In the genomic region with DNA sequence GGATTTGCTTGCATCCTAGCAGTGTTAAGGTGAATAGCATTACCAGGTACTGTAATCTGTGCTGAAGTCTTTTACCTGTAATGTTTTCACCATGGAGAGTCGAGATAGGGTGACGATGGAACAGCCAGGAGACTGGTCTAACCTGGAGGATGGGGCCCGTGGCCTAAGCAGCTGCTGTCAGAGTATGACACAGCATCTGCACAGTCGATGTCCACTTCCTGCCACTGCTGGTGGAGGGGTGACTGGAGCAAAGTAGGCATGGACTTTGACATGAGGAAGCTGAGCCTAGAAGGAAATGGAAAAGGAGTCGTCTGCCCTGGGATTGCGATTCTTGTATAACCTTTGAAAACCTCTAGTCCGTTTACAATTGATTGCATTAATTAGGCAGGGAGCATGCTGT, we compare ENCODE assay signal across 17 mouse cellular contexts. TPM values are rescaled to one million over a fixed set of nuclear protein-coding genes. Genes with fewer than 3 reads are reported as not detected.
DNase-seq lines count a peak whose midpoint lies in the region; ATAC-seq and TF ChIP-seq lines count a peak whose summit lies in the region.
"Had no signal": no experiment of that assay in that cellular context is flagged by ENCODE, and none has a peak within 500 bp of the region (broad histone marks: within the 10 kb centered on the region; RNA-seq: fewer than 3 reads in every experiment).

No protein-coding gene starts in this region.

- H3K27ac ChIP-seq in embryonic facial prominence, embryonic 12.5 days, result no peak overlapping the region
- no peak overlapping the region for H3K27ac ChIP-seq in embryonic facial prominence, embryonic 10.5 days (replicated peaks)
- H3K27ac ChIP-seq in intestine, postnatal 0 days (ENCODE audit: low read depth, low read length), result peak overlapping the region; percentile 74
- H3K27ac ChIP-seq in small intestine, adult 2 months (ENCODE audit: insufficient read depth, low read depth, low read length), result peak overlapping the region; percentile 44; the same call in 1 of the 2 replicates
- H3K27ac ChIP-seq: forebrain, embryonic 15.5 days; heart, embryonic 10.5 days; hindbrain, embryonic 10.5 days; hindbrain, postnatal 0 days; limb, embryonic 12.5 days had no signal

- H3K9me3 ChIP-seq in embryonic facial prominence, embryonic 12.5 days, result no peaks in the 10 kb centered on the region
- H3K9me3 ChIP-seq in embryonic facial prominence, embryonic 10.5 days, result no peaks in the 10 kb centered on the region
- no peaks in the 10 kb centered on the region for H3K9me3 ChIP-seq in intestine, postnatal 0 days (ENCODE audit: control insufficient read depth)
- H3K9me3 ChIP-seq: forebrain, embryonic 15.5 days; heart, embryonic 10.5 days; hindbrain, embryonic 10.5 days; limb, embryonic 12.5 days had no signal

- WGBS in embryonic facial prominence, embryonic 12.5 days, result 83% methylated on average over 7 of the region's 7 CpGs
- 85% methylated on average over 7 of the region's 7 CpGs for WGBS in embryonic facial prominence, embryonic 10.5 days
- WGBS in intestine, postnatal 0 days, result 33% methylated on average over 7 of the region's 7 CpGs
- WGBS in small intestine, adult 2 months, result 22% methylated on average over 7 of the region's 7 CpGs

- peaks cover 39% of the 10 kb centered on the region for H3K36me3 ChIP-seq in embryonic facial prominence, embryonic 12.5 days
- H3K36me3 ChIP-seq in embryonic facial prominence, embryonic 10.5 days (replicated peaks), result peaks cover 83% of the 10 kb centered on the region
- peaks cover 50% of the 10 kb centered on the region for H3K36me3 ChIP-seq in intestine, postnatal 0 days (ENCODE audit: control insufficient read depth, insufficient read depth)
- peaks cover 31% of the 10 kb centered on the region for H3K36me3 ChIP-seq in small intestine, adult 2 months (ENCODE audit: control insufficient read depth, insufficient read depth, low read length)

- no peaks in the 10 kb centered on the region for H3K27me3 ChIP-seq in embryonic facial prominence, embryonic 12.5 days
- no peaks in the 10 kb centered on the region for H3K27me3 ChIP-seq in embryonic facial prominence, embryonic 10.5 days (replicated peaks; ENCODE audit: low read depth, poor library complexity, severe bottlenecking)
- no peaks in the 10 kb centered on the region for H3K27me3 ChIP-seq in intestine, postnatal 0 days (replicated peaks; ENCODE audit: control insufficient read depth, insufficient read depth, low read length)
- no peaks in the 10 kb centered on the region for H3K27me3 ChIP-seq in small intestine, adult 2 months (ENCODE audit: control insufficient read depth, insufficient read depth, low read length)
- H3K27me3 ChIP-seq: forebrain, embryonic 15.5 days; limb, embryonic 12.5 days had no signal

- H3K4me2 ChIP-seq in embryonic facial prominence, embryonic 12.5 days (replicated peaks), result no peak overlapping the region
- no peak overlapping the region for H3K4me2 ChIP-seq in intestine, postnatal 0 days (replicated peaks; ENCODE audit: low read depth)
- H3K4me2 ChIP-seq: forebrain, embryonic 15.5 days; limb, embryonic 12.5 days had no signal

- no peaks in the 10 kb centered on the region for H3K4me1 ChIP-seq in embryonic facial prominence, embryonic 12.5 days
- H3K4me1 ChIP-seq in embryonic facial prominence, embryonic 10.5 days, result no peaks in the 10 kb centered on the region
- H3K4me1 ChIP-seq in intestine, postnatal 0 days (replicated peaks; ENCODE audit: control insufficient read depth, insufficient read depth, low read length), result no peaks in the 10 kb centered on the region
- peaks cover 5% of the 10 kb centered on the region for H3K4me1 ChIP-seq in small intestine, adult 2 months (ENCODE audit: control insufficient read depth, insufficient read depth, insufficient read length, low read length)
- H3K4me1 ChIP-seq: limb, embryonic 12.5 days had no signal

- no peak overlapping the region for H3K4me3 ChIP-seq in embryonic facial prominence, embryonic 12.5 days
- H3K4me3 ChIP-seq in embryonic facial prominence, embryonic 10.5 days, result no peak overlapping the region
- no peak overlapping the region for H3K4me3 ChIP-seq in intestine, postnatal 0 days (ENCODE audit: low read depth, low read length)
- H3K4me3 ChIP-seq in small intestine, adult 2 months (ENCODE audit: low read depth, low read length), result no peak overlapping the region
- H3K4me3 ChIP-seq: forebrain, embryonic 15.5 days; heart, embryonic 10.5 days; hindbrain, embryonic 10.5 days; limb, embryonic 12.5 days had no signal

- no peak overlapping the region for H3K9ac ChIP-seq in embryonic facial prominence, embryonic 12.5 days
- H3K9ac ChIP-seq in intestine, postnatal 0 days (ENCODE audit: low read depth, low read length), result no peak overlapping the region
- H3K9ac ChIP-seq: forebrain, embryonic 15.5 days; limb, embryonic 12.5 days had no signal

- DNase-seq in embryonic facial prominence, embryonic 10.5 days (ENCODE audit: low spot score), result no peak
- peak; percentile 42 for DNase-seq in 416B (ENCODE audit: low read depth)
- DNase-seq in left cerebral cortex, adult 18-20 months (ENCODE audit: low spot score in 2 of 2), result no peak
- no peak for DNase-seq in layer of hippocampus, postnatal 25 days (ENCODE audit: extremely low spot score in 1 of 2, low spot score in 1 of 2)
- DNase-seq in thymus, postnatal 0 days (ENCODE audit: low spot score), result no peak
- DNase-seq: lung, adult 18-20 months; lung, postnatal 14 days; retina, postnatal 1 day had no signal

- 0 out of 2 replicates have a peak, but pooled peaks have one; percentile 7 for ATAC-seq in embryonic facial prominence, embryonic 12.5 days (ENCODE audit: insufficient number of reproducible peaks, insufficient read depth, low FRiP score, low TSS enrichment)
- ATAC-seq in intestine, postnatal 0 days, result peak; percentile 95
- ATAC-seq: CD4-positive, CD25-positive, alpha-beta regulatory T cell, adult 4 months; forebrain, embryonic 15.5 days; hindbrain, postnatal 0 days had no signal

- no peak for TF ChIP-seq POLR2A in small intestine, adult 2 months (IDR thresholded peaks at IDR 0.05; ENCODE audit: low read depth, low read length)

- no peak for TF ChIP-seq CTCF in intestine, postnatal 0 days (IDR thresholded peaks at IDR 0.05; ENCODE audit: low read depth)
- no peak for TF ChIP-seq CTCF in small intestine, adult 2 months (IDR thresholded peaks at IDR 0.05; ENCODE audit: extremely low read depth, insufficient read length, insufficient replicate concordance, low read depth, low read length)

RNA-seq across cellular contexts. Expression of a gene that starts 47.9 kb away (rescaled TPM):
- 49.7 and 50.0 TPM in 2 replicates for polyA plus RNA-seq in embryonic facial prominence, embryonic 12.5 days (2016; fragmentation: Nextera tagmentation; extraction: Ambion mirVana)
- polyA plus RNA-seq in embryonic facial prominence, embryonic 10.5 days (2016; fragmentation: Nextera tagmentation; extraction: Ambion mirVana), result 39.0 and 39.2 TPM in 2 replicates
- polyA plus RNA-seq in intestine, postnatal 0 days (2015; fragmentation: Nextera tagmentation; extraction: Ambion mirVana), result 14.7 and 15.6 TPM in 2 replicates
- 16.0 and 28.3 TPM in 2 replicates for polyA plus RNA-seq in small intestine, adult 2 months (2012; rRNA removed)
- 10 to 100 TPM; 65.0 to 65.2 TPM for total RNA-seq in left cerebral cortex, adult 18-20 months (2021)
- 10 to 100 TPM; 60.4 to 80.9 TPM for total RNA-seq in layer of hippocampus, postnatal 25 days (2021)
- 22.3 and 27.6 TPM in 2 replicates for polyA plus RNA-seq in thymus, postnatal 0 days (2015; fragmentation: Nextera tagmentation; extraction: Ambion mirVana)

Comparison
In these comparisons a context has a peak if more than half of its experiments do, and no peak if none do; other contexts are left out.
1. H3K27ac ChIP-seq: peak in intestine, postnatal 0 days (single experiment) and small intestine, adult 2 months (single experiment); none in embryonic facial prominence, embryonic 12.5 days (single experiment) and embryonic facial prominence, embryonic 10.5 days (single experiment).